Mouse (Mus musculus): ENCODE measurements at regions not wholly inside any gene's neighbourhood (a gene's known extent, or its start where the extent isn't known, plus 50 kb on each side); places are given as distances from the start of the nearest gene placed in this dataset.

- H3K4me3 ChIP-seq: no peak overlapping the region
- no peaks in the 10 kb centered on the region for H3K36me3 ChIP-seq (ENCODE audit: control insufficient read depth, insufficient read depth)
- no peaks in the 10 kb centered on the region for H3K79me2 ChIP-seq (ENCODE audit: control insufficient read depth, insufficient read depth)
- TF ChIP-seq E2F4 (IDR thresholded peaks at IDR 0.05; ENCODE audit: insufficient read depth): no peak
- TF ChIP-seq REST (IDR thresholded peaks at IDR 0.05; ENCODE audit: insufficient read depth, insufficient read length): no peak
- TF ChIP-seq TCF3 (IDR thresholded peaks at IDR 0.05; ENCODE audit: insufficient read length, low read depth): no peak
- no peak for TF ChIP-seq POLR2AphosphoS2 (IDR thresholded peaks at IDR 0.05; ENCODE audit: insufficient read length, low read depth)
- TF ChIP-seq SRF (IDR thresholded peaks at IDR 0.05; ENCODE audit: control insufficient read depth, insufficient read length, low read depth): no peak
- no peak overlapping the region for H3K4me2 ChIP-seq (ENCODE audit: low read depth)
- H3K27me3 ChIP-seq (ENCODE audit: control insufficient read depth, insufficient read depth, insufficient read length): no peaks in the 10 kb centered on the region
- no peak overlapping the region for H3ac ChIP-seq (ENCODE audit: control insufficient read depth, insufficient read length)
Observed at GRCm38 (mm10) chr6:99857411-99857810, 131.2 kb upstream of the Prok2 start.

DNA sequence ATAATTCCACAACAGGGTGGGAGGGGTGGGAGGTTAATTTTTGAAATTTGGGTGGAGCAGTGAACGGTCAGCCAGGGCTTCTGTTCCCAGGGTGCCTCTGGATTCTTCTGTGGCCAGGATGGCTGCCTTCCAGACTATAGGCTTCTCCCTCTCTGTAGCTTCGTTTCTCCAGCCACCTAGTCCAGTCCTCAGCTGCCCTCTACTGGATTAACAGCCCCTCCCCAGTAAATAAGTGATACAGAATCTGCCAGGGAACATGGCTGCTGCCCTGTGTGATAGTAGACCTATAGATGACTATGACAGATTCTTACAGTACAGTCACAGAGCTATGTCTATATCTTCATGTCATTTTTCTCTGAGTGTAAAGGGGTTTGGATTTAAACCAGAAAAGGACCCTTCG, 127.5 kb upstream of the Prok2 start:
- Histone ChIP-seq H3ac (ENCODE audit: control insufficient read depth, insufficient read length) (no peak overlapping the region), H3K4me2 (ENCODE audit: low read depth) (no peak overlapping the region)
- TF ChIP-seq E2F4 (IDR thresholded peaks at IDR 0.05; ENCODE audit: insufficient read depth): no peak
- no peak for TF ChIP-seq MAX (IDR thresholded peaks at IDR 0.05; ENCODE audit: low read depth)
- no peak for TF ChIP-seq POLR2AphosphoS2 (IDR thresholded peaks at IDR 0.05; ENCODE audit: insufficient read length, low read depth)
- no peak for TF ChIP-seq CEBPB (IDR thresholded peaks at IDR 0.05; ENCODE audit: insufficient read depth, poor library complexity, severe bottlenecking)
- no peak for TF ChIP-seq POLR2A (IDR thresholded peaks at IDR 0.05; ENCODE audit: insufficient read length, low read depth)
- TF ChIP-seq MYOD1 (IDR thresholded peaks at IDR 0.05; ENCODE audit: control insufficient read depth in 1 of 3, insufficient read length in 2 of 3, low read depth in 2 of 3): no peak
- TF ChIP-seq MYOG (IDR thresholded peaks at IDR 0.05; ENCODE audit: control insufficient read depth in 1 of 3, insufficient read depth in 1 of 3, insufficient read length in 2 of 3, low read depth in 2 of 3): no peak
- no peak for TF ChIP-seq REST (IDR thresholded peaks at IDR 0.05; ENCODE audit: insufficient read depth, insufficient read length)
- no peak for TF ChIP-seq TCF12 (IDR thresholded peaks at IDR 0.05; ENCODE audit: insufficient read depth, poor library complexity, severe bottlenecking)
- TF ChIP-seq USF1 (IDR thresholded peaks at IDR 0.05; ENCODE audit: low read depth): no peak
- no peak for TF ChIP-seq TCF3 (IDR thresholded peaks at IDR 0.05; ENCODE audit: insufficient read length, low read depth)
- no peak for TF ChIP-seq SRF (IDR thresholded peaks at IDR 0.05; ENCODE audit: control insufficient read depth, insufficient read length, low read depth)

DNA sequence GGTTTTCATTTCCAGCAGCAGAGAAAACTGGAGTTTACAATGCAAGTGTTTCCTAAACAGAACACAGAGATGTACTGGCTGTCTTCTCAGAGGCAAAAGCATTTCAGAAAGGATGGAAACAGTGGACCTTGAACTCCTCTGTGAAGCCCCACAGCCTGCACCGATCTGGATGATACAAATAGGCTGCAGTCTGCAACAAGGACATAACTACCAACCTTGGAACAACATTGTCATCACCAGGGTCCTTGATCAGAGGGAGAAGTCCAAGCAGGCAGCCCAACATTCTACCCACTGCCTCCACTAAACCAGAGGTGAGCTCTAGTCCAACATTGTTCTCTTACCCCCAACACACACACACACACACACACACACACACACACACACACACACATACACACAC, 124.5 kb upstream of the Prok2 start:
- Histone ChIP-seq H3ac (ENCODE audit: control insufficient read depth, insufficient read length) (no peak overlapping the region), H3K79me2 (ENCODE audit: control insufficient read depth, insufficient read depth) (no peaks in the 10 kb centered on the region), H3K27me3 (ENCODE audit: control insufficient read depth, insufficient read depth, insufficient read length) (no peaks in the 10 kb centered on the region), H3K4me3 (no peak overlapping the region), H3K4me2 (ENCODE audit: low read depth) (no peak overlapping the region), H3K36me3 (ENCODE audit: control insufficient read depth, insufficient read depth) (no peaks in the 10 kb centered on the region)
- TF ChIP-seq USF1 (IDR thresholded peaks at IDR 0.05; ENCODE audit: low read depth) (no peak), MAX (IDR thresholded peaks at IDR 0.05; ENCODE audit: low read depth) (no peak), SRF (IDR thresholded peaks at IDR 0.05; ENCODE audit: control insufficient read depth, insufficient read length, low read depth) (no peak), REST (IDR thresholded peaks at IDR 0.05; ENCODE audit: insufficient read depth, insufficient read length) (no peak), CEBPB (IDR thresholded peaks at IDR 0.05; ENCODE audit: insufficient read depth, poor library complexity, severe bottlenecking) (no peak), TCF3 (IDR thresholded peaks at IDR 0.05; ENCODE audit: insufficient read length, low read depth) (no peak), E2F4 (IDR thresholded peaks at IDR 0.05; ENCODE audit: insufficient read depth) (no peak), POLR2AphosphoS2 (IDR thresholded peaks at IDR 0.05; ENCODE audit: insufficient read length, low read depth) (no peak), POLR2A (IDR thresholded peaks at IDR 0.05; ENCODE audit: insufficient read length, low read depth) (no peak), MYOD1 (IDR thresholded peaks at IDR 0.05; ENCODE audit: control insufficient read depth in 1 of 3, insufficient read length in 2 of 3, low read depth in 2 of 3) (no peak), TCF12 (IDR thresholded peaks at IDR 0.05; ENCODE audit: insufficient read depth, poor library complexity, severe bottlenecking) (no peak)

More for the DNA sequence above, 127.5 kb upstream of the Prok2 start:
- no peaks in the 10 kb centered on the region for H3K27me3 ChIP-seq (ENCODE audit: control insufficient read depth, insufficient read depth, insufficient read length)
- no peaks in the 10 kb centered on the region for H3K79me2 ChIP-seq (ENCODE audit: control insufficient read depth, insufficient read depth)
- H3K36me3 ChIP-seq (ENCODE audit: control insufficient read depth, insufficient read depth): no peaks in the 10 kb centered on the region
- H3K4me3 ChIP-seq: no peak overlapping the region

GRCm38 (mm10) chr6:99845508-99845846, 119.3 kb upstream of the Prok2 start:
- Histone ChIP-seq H3ac (ENCODE audit: control insufficient read depth, insufficient read length) (no peak overlapping the region), H3K4me3 (no peak overlapping the region), H3K27me3 (ENCODE audit: control insufficient read depth, insufficient read depth, insufficient read length) (no peaks in the 10 kb centered on the region), H3K36me3 (ENCODE audit: control insufficient read depth, insufficient read depth) (no peaks in the 10 kb centered on the region), H3K4me2 (ENCODE audit: low read depth) (no peak overlapping the region), H3K79me2 (ENCODE audit: control insufficient read depth, insufficient read depth) (no peaks in the 10 kb centered on the region)
- TF ChIP-seq USF1 (IDR thresholded peaks at IDR 0.05; ENCODE audit: low read depth) (no peak), CEBPB (IDR thresholded peaks at IDR 0.05; ENCODE audit: insufficient read depth, poor library complexity, severe bottlenecking) (no peak), POLR2AphosphoS2 (IDR thresholded peaks at IDR 0.05; ENCODE audit: insufficient read length, low read depth) (no peak), POLR2A (IDR thresholded peaks at IDR 0.05; ENCODE audit: insufficient read length, low read depth) (no peak), TCF12 (IDR thresholded peaks at IDR 0.05; ENCODE audit: insufficient read depth, poor library complexity, severe bottlenecking) (no peak), SRF (IDR thresholded peaks at IDR 0.05; ENCODE audit: control insufficient read depth, insufficient read length, low read depth) (no peak), TCF3 (IDR thresholded peaks at IDR 0.05; ENCODE audit: insufficient read length, low read depth) (no peak), MAX (IDR thresholded peaks at IDR 0.05; ENCODE audit: low read depth) (no peak), E2F4 (IDR thresholded peaks at IDR 0.05; ENCODE audit: insufficient read depth) (no peak), REST (IDR thresholded peaks at IDR 0.05; ENCODE audit: insufficient read depth, insufficient read length) (no peak), MYOG (IDR thresholded peaks at IDR 0.05; ENCODE audit: control insufficient read depth in 1 of 3, insufficient read depth in 1 of 3, insufficient read length in 2 of 3, low read depth in 2 of 3) (no peak), MYOD1 (IDR thresholded peaks at IDR 0.05; ENCODE audit: control insufficient read depth in 1 of 3, insufficient read length in 2 of 3, low read depth in 2 of 3) (no peak)
